Mouse (Mus musculus) G1E-ER4 (cell line): Measurements from ENCODE around the gene Acot8. TPM values are rescaled to one million over a fixed set of nuclear protein-coding genes. Genes with fewer than 3 reads are reported as not detected.

Experiments
- GATA1 ChIP-seq: IDR thresholded peaks from one replicate; pipeline ENCODE4 v1.8.0; 2012; ENCODE audit warnings: low read length, inconsistent platforms
- polyA plus RNA-seq: library from polyadenylated mRNA; stranded (reverse); fragments of >175 nt; gene quantifications from 2 replicates; pipeline ENCODE4 v1.2.3, GENCODE M21; 2012

Acot8 gene
- polyA plus RNA-seq, 1 experiment = 34.2 TPM

GRCm38 (mm10) chr2:164792400-164793190, 12.1 kb downstream of the Acot8 start:
- TF ChIP-seq GATA1 = no peak

DNA sequence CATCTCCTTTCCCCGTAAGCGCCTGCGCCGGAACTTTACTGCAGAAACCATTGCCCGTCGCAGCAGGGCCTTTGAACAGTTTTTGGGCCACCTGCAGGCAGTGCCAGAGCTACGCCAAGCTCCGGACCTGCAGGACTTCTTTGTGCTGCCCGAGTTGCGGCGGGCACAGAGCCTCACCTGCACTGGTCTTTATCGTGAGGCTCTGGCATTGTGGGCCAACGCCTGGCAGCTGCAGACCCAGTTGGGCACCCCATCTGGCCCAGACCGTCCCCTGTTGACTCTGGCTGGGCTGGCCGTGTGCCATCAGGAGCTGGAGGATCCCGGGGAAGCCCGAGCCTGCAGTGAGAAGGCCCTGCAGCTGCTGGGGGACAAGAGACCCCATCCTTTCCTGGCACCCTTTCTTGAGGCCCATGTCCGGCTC, 12.8 kb downstream of the Acot8 start:
- no peak for TF ChIP-seq GATA1

- no peak for TF ChIP-seq GATA1
Observed at GRCm38 (mm10) chr2:164790451-164790850, 14.2 kb downstream of the Acot8 start.

- TF ChIP-seq GATA1 = no peak
Observed at GRCm38 (mm10) chr2:164788411-164788810, 16.3 kb downstream of the Acot8 start.

GRCm38 (mm10) chr2:164787779-164788178, 16.9 kb downstream of the Acot8 start:
- TF ChIP-seq GATA1 = no peak

DNA sequence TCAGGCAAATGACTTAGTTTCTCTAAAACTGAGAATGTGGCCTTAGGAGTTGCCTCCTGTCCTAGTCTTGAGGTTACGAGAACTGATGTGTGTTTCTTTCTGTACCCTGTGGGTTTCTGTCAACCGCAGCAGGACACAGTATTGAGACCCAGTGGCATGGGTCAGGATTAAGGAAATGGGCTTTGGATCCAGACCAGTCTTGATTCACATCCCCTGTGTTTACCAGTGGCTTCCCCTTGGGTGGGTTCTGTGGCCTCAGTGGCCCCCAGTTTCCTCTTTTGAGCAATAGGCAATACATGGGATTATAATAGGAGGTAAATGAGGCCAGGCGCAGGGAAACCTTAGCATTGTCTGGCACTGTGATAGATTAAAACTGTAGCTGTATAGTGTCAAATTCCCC, 17.6 kb downstream of the Acot8 start:
- no peak for TF ChIP-seq GATA1

DNA sequence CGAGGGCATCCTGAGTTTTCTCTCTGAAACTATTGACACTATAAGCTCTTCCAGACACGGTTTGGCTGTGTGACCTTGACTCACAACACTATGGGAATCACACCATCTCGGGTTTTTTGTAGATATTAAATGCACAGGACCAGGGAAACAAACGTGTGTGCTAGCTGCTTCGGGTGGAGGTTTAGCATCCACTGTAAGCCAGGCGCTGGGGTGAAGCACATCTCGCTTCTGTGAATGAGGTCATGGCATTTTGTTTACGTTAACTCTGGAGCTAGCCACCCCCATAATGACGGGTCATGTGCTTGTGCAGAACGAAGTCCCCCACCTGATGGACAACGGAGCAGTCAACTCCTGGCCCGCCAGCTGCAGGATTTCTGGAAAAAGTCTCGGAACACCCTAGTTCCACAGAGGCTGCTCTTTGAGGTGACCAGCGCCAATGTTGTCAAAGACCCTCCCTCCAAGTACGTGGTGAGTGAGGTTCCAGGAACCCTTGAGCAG, 18.2 kb downstream of the Acot8 start:
- TF ChIP-seq GATA1 = no peak

- no peak for TF ChIP-seq GATA1
Observed at GRCm38 (mm10) chr2:164785481-164786387, 18.9 kb downstream of the Acot8 start, which contains the start of gene Snx21. Gene Snx21 (plus strand): TSS chr2:164785823.

DNA sequence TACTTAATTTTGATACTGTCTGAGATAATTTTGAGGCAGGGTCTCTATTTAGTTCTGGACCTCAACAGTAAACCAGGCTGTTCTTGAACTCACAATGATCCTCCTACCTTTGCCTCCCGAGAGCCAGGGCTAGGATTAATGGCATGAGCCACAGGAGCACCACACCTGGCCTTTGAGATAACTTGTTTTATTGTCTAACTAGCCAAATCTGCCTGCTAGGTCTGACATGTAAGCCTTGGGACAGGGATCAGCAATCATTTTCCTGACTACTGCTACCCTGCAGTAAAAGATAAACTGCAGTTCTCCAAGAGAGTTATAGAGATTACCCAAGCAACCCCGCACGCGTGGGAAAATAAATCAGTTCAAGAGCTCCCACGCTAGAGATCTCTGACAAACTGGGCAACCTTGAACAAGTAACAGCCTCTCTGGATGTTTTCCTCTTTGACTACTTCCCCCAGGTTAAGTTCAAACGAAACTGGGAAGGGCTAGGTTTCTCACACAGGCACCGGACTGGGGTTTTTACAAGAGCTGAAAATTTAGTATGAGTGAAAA, 19.7 kb downstream of the Acot8 start:
- no peak for TF ChIP-seq GATA1

DNA sequence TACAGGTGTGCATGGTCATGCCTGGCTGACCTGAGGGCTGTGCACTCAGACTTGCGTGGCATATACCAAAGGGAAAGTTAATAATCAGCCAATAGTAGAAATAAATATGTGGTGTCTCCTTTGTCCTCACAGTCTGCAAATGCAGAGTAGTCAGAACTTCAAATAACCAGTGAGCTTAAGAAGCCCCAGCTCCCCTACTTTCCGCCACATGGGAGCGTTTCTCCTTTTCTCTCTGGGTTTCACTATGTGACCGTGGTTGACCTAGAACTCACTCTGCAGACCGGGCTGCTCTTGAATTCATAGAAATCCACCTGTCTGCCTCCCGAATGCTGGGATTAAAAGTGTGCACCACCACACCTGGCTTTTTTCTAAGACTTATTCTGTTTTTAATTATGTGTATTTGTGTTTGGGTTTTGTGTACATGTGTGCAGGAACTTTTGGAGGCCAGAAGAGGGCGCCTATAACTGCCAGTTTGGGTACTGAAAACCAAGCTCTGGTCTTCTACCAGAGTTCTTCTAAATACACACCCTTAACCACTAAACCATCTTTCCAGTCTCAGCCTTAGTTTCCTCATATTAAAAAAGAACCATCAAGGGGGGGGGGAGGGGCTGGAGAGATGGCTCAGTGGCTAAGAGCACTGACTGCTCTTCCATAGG, 20.6 kb downstream of the Acot8 start:
- no peak for TF ChIP-seq GATA1

DNA sequence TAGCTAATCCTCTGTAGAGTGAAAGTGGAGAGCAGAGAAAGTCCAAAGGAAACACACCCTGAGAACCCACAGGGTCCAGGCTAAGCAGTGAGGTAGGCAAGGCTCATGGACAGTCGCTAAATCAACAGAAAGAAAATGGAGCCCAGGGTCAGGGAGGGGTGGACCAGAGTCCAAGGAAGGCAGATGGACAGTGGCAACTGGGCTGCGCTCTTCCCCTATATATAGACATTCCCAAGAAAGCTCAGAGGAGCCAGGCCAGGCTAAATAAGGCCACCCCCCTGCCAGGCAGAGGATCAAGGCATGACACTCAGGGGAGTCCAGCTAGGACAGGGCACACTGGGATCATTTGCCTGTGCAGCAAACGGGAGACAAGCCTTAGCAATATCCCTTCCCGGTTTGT, 22.8 kb downstream of the Acot8 start:
- no peak for TF ChIP-seq GATA1

GRCm38 (mm10) chr2:164779481-164780086, 25.1 kb downstream of the Acot8 start, which contains the start of gene Tnnc2:
Gene Tnnc2 (minus strand): TSS chr2:164779967.
- no peak for TF ChIP-seq GATA1

DNA sequence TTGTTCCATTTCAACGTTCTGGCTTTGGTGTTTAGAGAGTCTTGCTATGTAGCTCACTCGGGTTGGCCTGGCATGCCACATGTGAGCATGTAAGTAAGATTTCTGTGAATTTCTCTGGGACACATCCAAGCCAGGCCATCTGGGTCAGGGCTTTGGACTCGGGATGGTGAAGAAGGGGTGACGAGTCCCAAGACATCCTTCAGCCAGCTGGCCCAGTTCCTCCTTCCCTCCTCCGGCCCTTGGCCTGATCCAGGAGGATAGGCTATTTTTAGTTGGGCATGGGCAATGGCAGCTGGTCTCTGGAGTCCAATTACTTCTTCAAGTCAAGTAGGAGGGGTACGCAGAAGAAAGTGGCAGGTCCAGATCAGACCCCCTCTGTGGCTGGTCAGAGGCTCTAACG, 25.9 kb downstream of the Acot8 start:
- TF ChIP-seq GATA1 = no peak

- TF ChIP-seq GATA1 = no peak
Observed at GRCm38 (mm10) chr2:164778015-164778287, 26.7 kb downstream of the Acot8 start.
